Mouse (Mus musculus) testis, adult 2 months (tissue): ENCODE results near the gene Tnr.

Source experiments
- CTCF ChIP-seq: fragments of 200-500 bp; IDR thresholded peaks from 2 replicates; pipeline ENCODE4 v1.5.1; 2012; ENCODE audit warnings: low read depth, mild to moderate bottlenecking, inconsistent platforms, low read length, moderate library complexity; ENCODE audit not compliant: control insufficient read depth, insufficient read depth, insufficient replicate concordance
- POLR2A ChIP-seq: fragments of 200-500 bp; IDR thresholded peaks from 2 replicates; pipeline ENCODE4 v1.6.1; 2012; ENCODE audit warnings: low read depth, mild to moderate bottlenecking, inconsistent platforms, low read length, moderate library complexity; ENCODE audit not compliant: control insufficient read depth

GRCm38 (mm10) chr1:159928681-159929335 lies 405.2 kb downstream of the Tnr start:
- TF ChIP-seq CTCF (no peak), POLR2A (no peak)
